Mouse (Mus musculus) ovary, postnatal 14 days (tissue): ENCODE measurements around the gene Ankrd35.
"Not testable (repeated sequence)": the region's sequence is repeated elsewhere in the genome, so short reads cannot be mapped to it uniquely, and the experiment has no call there.

Experiments used
- DNase-seq: peaks from one replicate; pipeline ENCODE4 v3.0.0; 2022; ENCODE audit warnings: low spot score

The Ankrd35 gene

DNA sequence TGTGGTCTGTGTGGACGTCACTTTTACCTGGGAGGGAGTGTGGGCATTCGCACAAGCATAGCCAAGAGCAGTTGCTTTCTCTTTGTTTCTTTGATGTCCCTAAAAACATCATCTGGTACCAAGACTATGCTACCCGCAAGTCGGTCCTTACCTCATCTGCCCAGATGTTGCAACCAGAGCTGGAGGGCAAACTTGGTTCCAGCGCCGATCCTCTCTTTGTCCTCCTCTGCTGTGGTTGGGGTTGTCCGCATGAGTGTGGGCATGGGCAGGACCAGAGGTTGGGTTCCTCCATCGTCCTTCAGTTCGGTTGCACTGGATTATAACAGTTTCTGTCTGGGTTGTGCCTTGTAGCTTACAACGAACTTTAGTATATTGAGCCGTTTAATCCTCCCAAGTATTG is 36.3 kb downstream of the Ankrd35 start:
- DNase-seq, result no peak

DNA sequence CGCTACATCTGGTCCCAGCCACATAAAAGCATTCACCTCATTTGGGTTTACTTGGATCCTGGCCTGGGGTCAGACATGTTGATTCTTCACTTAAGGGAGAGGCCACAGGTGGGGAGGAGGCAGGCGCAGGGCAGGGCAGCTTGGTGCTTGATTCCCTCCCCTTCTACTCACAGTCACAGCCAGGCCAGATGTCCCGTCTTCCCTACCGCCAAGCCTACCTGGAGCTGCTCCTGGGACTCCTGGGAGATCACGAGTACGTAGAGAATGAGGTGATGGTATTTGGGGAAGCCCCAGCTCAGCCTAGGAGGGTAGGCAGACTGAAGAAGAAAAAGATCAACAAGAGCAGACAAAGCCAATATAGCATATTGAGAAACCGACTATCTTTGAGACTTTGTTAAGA is 37.1 kb downstream of the Ankrd35 start:
- DNase-seq, result no peak

GRCm38 (mm10) chr3:96707903-96708683 is 38.2 kb downstream of the Ankrd35 start, which contains the start of gene Nudt17:
TSS of gene Nudt17 (minus strand) at chr3:96708562.
- DNase-seq, result peak; percentile 79

GRCm38 (mm10) chr3:96708684-96709064 is 38.7 kb downstream of the Ankrd35 start:
- DNase-seq, result no peak

GRCm38 (mm10) chr3:96714286-96714685 is 44.4 kb downstream of the Ankrd35 start:
- no peak for DNase-seq

DNA sequence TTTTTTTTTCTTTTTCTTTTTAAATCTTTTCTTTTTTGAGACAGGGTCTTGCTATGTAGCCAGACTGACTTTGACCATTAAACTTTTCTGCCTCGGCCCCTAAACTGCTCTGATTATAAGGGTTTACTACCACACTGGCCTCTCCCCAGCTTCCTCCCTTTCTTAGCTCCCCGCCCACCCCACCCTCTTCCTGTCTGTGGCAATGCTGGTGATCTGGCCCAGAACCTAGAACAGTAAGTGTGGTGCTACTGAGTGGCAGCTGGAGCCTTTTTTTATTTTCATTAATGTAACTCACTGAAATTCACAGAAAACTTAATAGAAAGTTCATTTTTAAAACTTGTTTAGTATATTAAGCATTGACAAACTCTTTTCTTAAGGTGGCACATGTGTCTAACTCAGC is 45.9 kb downstream of the Ankrd35 start:
- DNase-seq, result no peak

DNA sequence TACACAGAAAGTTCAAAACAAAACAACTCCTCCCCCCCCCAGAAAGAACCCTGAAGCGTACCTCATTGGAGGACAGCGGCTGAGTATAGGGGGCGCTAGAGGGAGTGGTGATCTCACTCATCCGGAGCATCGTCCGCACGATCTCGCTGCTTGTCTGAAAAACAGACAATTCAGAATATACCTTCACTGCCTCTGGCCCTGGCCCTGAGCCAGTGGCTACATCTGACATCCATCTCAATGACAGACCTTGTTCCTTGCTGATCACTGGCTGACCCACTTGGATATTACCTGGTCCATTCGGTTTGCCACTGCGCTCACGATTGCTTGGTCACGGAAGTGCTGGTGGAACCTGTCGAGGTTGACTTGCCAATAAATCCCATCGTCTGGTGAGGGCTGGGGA is 49.2 kb downstream of the Ankrd35 start:
- no peak for DNase-seq

DNA sequence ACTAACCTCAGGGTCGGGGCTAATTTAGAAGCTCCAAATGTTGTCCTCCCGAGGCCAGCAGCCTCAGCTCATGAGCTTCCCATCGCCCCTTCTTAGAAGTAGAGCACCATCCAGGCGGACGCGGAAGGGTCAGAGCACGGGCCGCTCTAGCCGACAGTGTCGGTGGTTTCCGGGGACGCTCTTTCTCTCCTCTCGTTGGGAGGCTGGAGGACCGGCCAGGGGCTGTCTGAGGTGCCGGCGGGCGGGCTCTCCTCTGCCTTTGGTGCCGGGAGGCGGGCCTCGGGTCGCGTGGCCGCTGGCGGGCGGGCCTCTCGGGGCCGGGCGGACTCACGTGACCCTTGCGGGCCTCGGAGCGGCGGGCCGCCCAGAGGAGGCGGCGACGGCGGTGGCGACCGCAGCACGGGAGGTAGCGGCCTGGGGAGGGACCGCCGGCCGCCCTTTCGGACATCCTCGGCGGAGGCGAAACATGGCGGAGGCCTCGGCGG is 57.5 kb downstream of the Ankrd35 start, which contains the start of the genes Polr3c and Rnf115:
Gene Polr3c, minus strand, starts transcription at position 286 of the 485 bp plus-strand sequence.
Gene Rnf115, plus strand, starts transcription at position 322 of the 485 bp plus-strand sequence.
- peak; percentile 92 for DNase-seq

DNA sequence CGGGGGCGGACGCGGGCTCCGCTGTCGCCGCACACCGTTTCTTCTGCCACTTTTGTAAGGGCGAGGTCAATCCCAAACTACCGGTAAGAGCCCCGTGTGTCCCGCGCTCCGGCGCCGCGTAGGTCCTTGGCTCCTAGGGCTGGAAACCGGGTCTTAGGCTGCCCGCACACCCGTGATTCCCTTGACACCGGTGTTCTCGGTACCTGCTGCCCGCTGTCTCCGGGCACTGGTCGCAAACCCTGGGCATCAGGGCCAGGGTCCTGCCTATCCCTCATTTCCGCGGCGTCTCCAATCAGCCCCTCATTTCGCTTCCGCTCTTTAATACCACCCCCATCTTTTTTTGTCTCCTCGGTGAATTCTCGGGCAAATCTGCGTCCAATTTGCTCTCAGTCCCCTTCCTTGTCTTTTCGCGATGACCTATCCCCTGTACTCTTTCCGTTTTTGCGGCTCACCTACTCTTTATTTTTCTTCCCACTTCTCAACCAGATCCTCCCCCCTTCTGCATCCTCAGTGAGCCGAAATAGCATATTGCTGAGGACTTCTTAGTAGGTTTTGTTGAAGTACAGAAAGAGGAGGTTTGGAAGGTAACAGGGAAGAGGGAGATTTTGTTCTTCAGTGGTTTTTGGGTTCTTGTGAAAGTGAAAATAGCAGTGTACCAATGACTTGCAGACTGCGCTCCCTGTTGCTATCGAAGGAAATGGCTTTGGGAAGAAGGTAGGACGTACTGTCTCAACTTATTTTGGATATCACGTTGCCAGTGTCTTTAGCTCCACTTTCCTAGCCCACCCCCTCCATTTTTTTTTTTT is 58.1 kb downstream of the Ankrd35 start:
- DNase-seq, result no peak

DNA sequence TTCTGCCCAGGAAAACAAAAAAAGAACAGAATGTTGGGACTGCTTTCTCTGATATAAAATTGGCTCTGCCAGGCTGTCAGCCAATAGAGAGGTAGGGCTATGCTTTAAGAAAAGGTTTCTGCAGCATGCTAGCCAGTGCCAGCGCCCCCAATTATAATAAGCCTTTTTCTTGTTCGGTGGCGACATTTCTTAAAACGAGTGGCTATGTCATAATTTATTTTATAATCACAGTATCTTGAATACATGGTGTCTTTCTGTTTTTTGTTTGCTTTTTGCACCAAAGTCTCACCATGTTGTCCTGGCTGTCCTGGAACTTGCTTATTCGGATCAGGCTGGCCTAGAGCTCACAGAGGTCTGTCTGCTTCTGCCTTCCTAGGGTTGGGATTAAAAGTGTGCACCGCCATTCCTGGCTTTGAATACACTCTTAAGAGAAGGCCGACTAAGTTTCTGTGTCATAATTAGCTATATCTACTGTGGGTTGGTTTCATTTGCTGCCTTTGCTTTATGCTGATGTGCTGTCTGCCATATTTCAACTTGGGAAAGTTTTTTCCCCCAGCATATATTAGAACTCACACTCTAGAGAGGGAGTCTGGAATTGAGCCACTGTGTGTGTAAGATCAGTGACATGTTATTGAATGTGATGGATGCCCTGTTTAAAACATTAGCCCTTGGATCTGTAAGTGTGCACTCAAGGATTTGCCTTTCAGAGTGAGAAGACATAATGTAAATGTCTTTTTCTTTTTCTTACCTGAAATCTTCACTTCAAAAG is 58.9 kb downstream of the Ankrd35 start:
- DNase-seq, result no peak

DNA sequence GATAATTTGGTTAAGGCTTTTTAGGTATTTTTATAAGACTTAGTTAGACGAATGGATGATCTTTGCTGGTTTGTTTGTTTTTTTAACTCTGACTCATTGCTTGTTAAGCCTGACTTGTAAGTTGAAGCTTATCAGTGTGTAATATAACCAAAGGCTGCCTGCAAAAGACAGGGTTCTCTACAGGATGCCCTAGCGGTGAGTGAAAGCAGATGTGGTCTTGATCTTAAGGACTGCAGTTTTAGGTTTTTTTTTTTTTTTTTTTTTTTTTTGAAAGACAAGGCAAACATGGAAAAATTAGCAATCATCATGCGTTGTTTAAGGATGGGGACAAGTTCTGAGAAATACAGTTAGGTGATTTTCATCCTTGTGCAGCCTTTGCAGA is 59.5 kb downstream of the Ankrd35 start:
- DNase-seq, result no peak

DNA sequence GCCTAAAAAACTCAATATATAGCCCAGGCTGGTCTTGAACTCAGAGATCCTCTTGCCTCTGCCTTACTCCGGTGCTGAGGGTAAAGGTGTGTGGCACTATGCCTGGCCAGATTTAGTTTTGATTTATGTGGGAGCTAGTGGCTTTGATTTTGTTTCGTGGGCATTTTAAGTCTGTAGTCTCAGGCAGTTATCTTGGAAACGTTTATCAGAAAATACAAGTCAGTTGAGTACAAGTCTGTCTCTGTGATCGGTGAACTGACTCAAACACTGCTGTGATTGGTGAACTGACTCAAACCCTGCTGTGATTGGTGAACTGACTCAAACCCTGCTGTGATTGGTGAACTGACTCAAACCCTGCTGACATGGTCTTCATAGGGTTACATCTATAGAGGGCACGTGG is 60.9 kb downstream of the Ankrd35 start:
- DNase-seq, result no peak

DNA sequence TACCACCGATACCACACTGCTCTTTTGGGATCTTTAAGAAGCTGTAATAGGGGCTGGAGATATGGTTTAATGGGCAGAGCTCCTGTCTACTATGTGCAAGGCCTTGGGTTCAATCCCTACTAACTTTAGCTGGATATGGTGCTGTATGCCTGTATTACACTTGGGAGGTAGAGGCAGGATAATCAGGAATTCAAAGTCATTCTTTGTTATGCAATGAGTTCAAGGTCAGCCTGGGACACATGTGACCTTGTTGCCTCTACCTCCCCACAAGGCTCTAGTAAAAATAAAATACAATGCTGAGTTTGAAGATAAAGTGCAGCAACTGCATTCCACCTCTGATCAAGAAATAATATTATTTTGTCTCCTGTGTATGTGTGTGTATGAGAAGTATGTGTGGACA is 64.1 kb downstream of the Ankrd35 start:
- no peak for DNase-seq

DNA sequence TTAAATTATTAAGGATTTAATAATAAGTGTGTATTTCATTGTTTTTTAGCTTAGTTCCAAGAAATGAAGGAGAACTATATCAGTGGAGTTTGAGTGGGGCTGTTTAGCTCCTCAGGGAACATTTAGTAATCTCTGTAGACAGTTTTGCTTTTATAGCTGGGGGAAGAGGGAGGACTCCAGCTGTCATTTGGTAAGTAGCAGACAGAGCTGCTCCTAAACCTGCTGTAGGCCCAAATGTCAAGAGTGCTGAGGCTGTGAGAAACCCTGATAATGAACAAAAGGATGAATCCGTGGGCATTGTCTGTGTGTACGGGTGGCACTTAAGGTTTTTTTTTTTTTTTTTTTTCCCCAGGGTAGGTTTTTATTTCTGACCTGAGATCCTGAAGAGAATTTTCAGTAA is 65.3 kb downstream of the Ankrd35 start:
- no peak for DNase-seq

GRCm38 (mm10) chr3:96737013-96737740 is 67.2 kb downstream of the Ankrd35 start:
- no peak for DNase-seq

DNA sequence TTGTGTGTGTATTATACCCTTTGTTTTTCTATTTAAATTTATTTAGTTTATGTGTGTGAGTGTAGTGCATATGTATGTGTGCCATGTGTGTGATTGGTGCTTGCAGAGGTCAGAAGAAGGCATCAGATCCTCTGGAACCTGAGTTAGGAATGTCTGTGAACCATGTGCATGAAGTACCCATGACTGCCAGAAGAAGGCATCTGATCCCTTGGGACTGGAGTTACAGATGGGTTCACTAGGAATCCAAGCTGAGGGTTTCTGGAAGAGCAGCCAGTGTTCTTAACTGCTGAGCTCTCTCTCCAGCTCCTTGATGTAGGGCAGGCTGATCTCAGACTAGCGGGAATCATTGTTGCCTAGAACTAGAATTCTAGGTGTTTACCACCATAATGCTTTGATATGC is 68.1 kb downstream of the Ankrd35 start:
- DNase-seq, result no peak

GRCm38 (mm10) chr3:96740279-96740678 is 70.3 kb downstream of the Ankrd35 start:
- DNase-seq, result not testable (repeated sequence)
